Mouse (Mus musculus): Measurements from ENCODE around the gene Mfsd12. TPM values are rescaled to one million over a fixed set of nuclear protein-coding genes. Genes with fewer than 3 reads are reported as not detected.

Gene Mfsd12
- total and polyA plus RNA-seq, 3 experiments = 22.5 to 29.0 TPM; not detected in 1

DNA sequence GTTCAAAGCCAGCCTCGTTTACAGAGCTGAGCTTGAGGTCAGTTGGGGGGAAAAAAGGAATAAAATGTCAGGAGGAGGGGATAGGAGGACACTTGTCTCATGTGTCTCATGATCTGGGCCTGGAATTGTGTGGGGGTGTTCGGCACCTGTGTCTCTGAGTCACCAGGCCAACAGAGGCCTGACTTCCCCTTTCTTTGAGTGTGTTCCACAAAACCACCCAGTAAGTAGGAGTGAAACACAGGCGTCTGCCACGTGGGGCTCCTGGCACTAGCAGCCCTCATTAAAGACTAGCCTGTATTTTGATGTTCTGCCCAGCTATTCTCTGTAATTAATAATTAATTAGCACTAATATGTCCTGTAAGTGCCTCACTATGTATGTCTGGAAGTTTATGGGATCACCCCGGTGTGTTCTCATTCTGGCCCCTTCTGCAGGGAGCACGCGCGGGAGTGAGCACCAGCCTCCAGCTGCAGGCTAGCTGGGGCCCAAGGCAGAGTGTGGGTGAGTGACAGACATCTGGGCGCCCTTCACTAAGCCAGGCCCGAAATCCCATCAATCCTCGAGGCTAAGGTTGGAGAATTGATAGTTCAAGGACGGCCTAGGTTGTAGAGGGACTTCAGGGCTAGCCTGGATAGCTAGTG lies 820 bp upstream of the Mfsd12 start (continued):
- TF ChIP-seq ELF1 (IDR thresholded peaks at IDR 0.05; ENCODE audit: low read depth, low read length) (0 out of 2 replicates have a peak, but pooled peaks have one; percentile 26), BHLHE40 (IDR thresholded peaks at IDR 0.05; ENCODE audit: borderline replicate concordance, low read depth, low read length) (no peak), ZC3H11A (IDR thresholded peaks at IDR 0.05; ENCODE audit: low read depth, low read length) (no peak), MYB (IDR thresholded peaks at IDR 0.05; ENCODE audit: low read depth, low read length) (no peak), USF1 (IDR thresholded peaks at IDR 0.05; ENCODE audit: low read depth, low read length) (peak; percentile 77), NELFE (IDR thresholded peaks at IDR 0.05; ENCODE audit: low read depth, low read length) (peak; percentile 44), POLR2AphosphoS5 (IDR thresholded peaks at IDR 0.05; ENCODE audit: borderline replicate concordance, low read depth, low read length) (no peak; the same call in 1 of the 2 replicates), TAL1 (IDR thresholded peaks at IDR 0.05; ENCODE audit: low read length) (no peak), ETS1 (IDR thresholded peaks at IDR 0.05; ENCODE audit: low read depth, low read length) (peak; percentile 66), CTCF (IDR thresholded peaks at IDR 0.05 in 2 of 3, conservative IDR thresholded peaks at IDR 0.05 in 1 of 3; ENCODE audit: control insufficient read depth in 1 of 3, insufficient read depth in 1 of 3, low read depth in 2 of 3, low read length in 3 of 3, poor library complexity in 1 of 3, severe bottlenecking in 1 of 3) (no peak)

DNA sequence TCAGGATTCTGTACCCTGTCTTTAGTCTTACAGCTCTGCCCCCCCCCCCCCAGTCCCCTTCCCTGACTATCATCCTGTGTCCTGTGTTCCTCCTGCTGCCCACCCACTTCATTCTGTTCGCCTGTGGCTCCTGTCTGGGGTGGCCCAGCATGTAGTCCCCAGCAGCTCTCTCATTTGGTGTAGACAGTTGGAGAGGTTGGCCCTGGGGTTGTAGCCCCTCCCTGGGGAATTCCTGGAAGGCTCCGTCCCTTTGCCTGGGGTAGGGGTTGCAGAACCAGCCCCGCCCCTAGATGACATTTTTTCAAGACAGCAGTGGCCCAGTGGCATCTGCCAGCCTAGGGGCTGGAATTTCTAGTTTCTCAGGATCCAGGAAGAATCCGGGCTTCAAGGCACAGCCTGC lies 918 bp downstream of the Mfsd12 start:
- H3K27ac ChIP-seq (ENCODE audit: control insufficient read depth, low read depth, low read length) = no peak overlapping the region
- no peaks in the 10 kb centered on the region for H3K9me3 ChIP-seq (replicated peaks; ENCODE audit: insufficient read depth, low read length)
- DNase-seq (ENCODE audit: low read depth, low spot score) = no peak
- peaks cover 0 to 17% of the 10 kb centered on the region in 2 experiments; a peak in 3 of 4 replicates for H3K36me3 ChIP-seq (ENCODE audit: control insufficient read depth in 1 of 2, insufficient read depth in 2 of 2, low read length in 2 of 2)
- H3K27me3 ChIP-seq (ENCODE audit: control insufficient read depth in 1 of 2, insufficient read depth in 2 of 2, low read length in 2 of 2) = no peaks in the 10 kb centered on the region
- H3K9ac ChIP-seq (ENCODE audit: control insufficient read depth, low read depth, low read length, poor library complexity, severe bottlenecking) = peak overlapping the region; percentile 71
- peaks cover 0 to 27% of the 10 kb centered on the region in 2 experiments; a peak in 3 of 4 replicates for H3K4me1 ChIP-seq (ENCODE audit: control insufficient read depth in 1 of 2, insufficient read depth in 2 of 2, low read length in 2 of 2)
- peak overlapping the region; percentile 49 to 57 for H3K4me3 ChIP-seq (ENCODE audit: control insufficient read depth in 1 of 2, insufficient read depth in 1 of 2, low read depth in 2 of 2, low read length in 2 of 2)
- peaks cover 27% of the 10 kb centered on the region for H3K79me2 ChIP-seq (ENCODE audit: control insufficient read depth, insufficient read depth, low read length, poor library complexity)
- TF ChIP-seq MXI1 (IDR thresholded peaks at IDR 0.05; ENCODE audit: low read depth, low read length) (no peak), RAD21 (IDR thresholded peaks at IDR 0.05; ENCODE audit: low read depth, low read length) (no peak), ZC3H11A (IDR thresholded peaks at IDR 0.05; ENCODE audit: low read depth, low read length) (no peak)

DNA sequence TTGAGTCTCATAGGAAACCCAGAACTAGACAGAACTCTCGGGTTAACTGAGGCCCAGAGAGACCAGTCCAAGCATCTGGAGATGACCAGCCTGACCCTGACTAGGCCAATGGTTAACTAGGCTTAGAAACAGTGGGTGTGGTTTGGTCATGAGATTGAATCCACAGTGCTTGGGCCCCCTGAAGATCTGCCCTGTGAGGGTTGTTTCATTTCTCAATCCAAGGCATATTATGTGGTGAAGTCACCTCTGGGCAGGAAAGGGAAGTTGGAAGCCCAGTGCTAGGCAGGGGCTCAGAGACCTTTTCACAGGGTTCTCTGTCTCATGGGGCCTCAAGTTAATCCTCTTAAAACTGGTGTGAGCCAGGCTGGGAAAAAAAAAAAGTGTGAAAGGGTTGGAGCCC lies 1.6 kb downstream of the Mfsd12 start:
- no peak for TF ChIP-seq ZNF384 (IDR thresholded peaks at IDR 0.05; ENCODE audit: low read depth, low read length)
- no peak for TF ChIP-seq MYC (IDR thresholded peaks at IDR 0.05; ENCODE audit: low read depth, low read length)
- peak; percentile 62; the same call in 1 of the 2 replicates for TF ChIP-seq TBP (IDR thresholded peaks at IDR 0.05; ENCODE audit: low read depth, low read length)
- TF ChIP-seq ZMIZ1 (IDR thresholded peaks at IDR 0.05; ENCODE audit: low read depth, low read length) = no peak
- TF ChIP-seq SIN3A (IDR thresholded peaks at IDR 0.05; ENCODE audit: low read length) = peak; percentile 40; the same call in 1 of the 2 replicates
- TF ChIP-seq MAFK (IDR thresholded peaks at IDR 0.05; ENCODE audit: borderline replicate concordance, low read depth, low read length) = no peak
- no peak for TF ChIP-seq ZC3H11A (IDR thresholded peaks at IDR 0.05; ENCODE audit: low read depth, low read length)
- no peak for TF ChIP-seq NELFE (IDR thresholded peaks at IDR 0.05; ENCODE audit: low read depth, low read length)
- TF ChIP-seq GABPA (IDR thresholded peaks at IDR 0.05; ENCODE audit: low read depth, low read length) = no peak
- Histone ChIP-seq H3K36me3 (ENCODE audit: control insufficient read depth in 1 of 2, insufficient read depth in 2 of 2, low read length in 2 of 2) (peaks cover 0 to 17% of the 10 kb centered on the region in 2 experiments; a peak in 3 of 4 replicates), H3K9me3 (replicated peaks; ENCODE audit: insufficient read depth, low read length) (no peaks in the 10 kb centered on the region), H3K79me2 (ENCODE audit: control insufficient read depth, insufficient read depth, low read length, poor library complexity) (peaks cover 27% of the 10 kb centered on the region), H3K27ac (ENCODE audit: control insufficient read depth, low read depth, low read length) (peak overlapping the region; percentile 8), H3K4me1 (ENCODE audit: control insufficient read depth in 1 of 2, insufficient read depth in 2 of 2, low read length in 2 of 2) (peaks cover 0 to 27% of the 10 kb centered on the region in 2 experiments; a peak in 3 of 4 replicates), H3K4me3 (ENCODE audit: control insufficient read depth in 1 of 2, insufficient read depth in 1 of 2, low read depth in 2 of 2, low read length in 2 of 2) (peak overlapping the region; percentile 49 to 57), H3K27me3 (ENCODE audit: control insufficient read depth in 1 of 2, insufficient read depth in 2 of 2, low read length in 2 of 2) (no peaks in the 10 kb centered on the region), H3K9ac (ENCODE audit: control insufficient read depth, low read depth, low read length, poor library complexity, severe bottlenecking) (peak overlapping the region; percentile 71)
- peak; percentile 65 for DNase-seq (ENCODE audit: low read depth, low spot score)

Data from MEL (cell line).